Mouse (Mus musculus) stomach, postnatal 0 days (tissue): ENCODE data around the gene Paxx.

Experiments used
- CTCF ChIP-seq: IDR thresholded peaks from 2 replicates; pipeline ENCODE4 v1.5.1; 2016; ENCODE audit warnings: antibody characterized with exemption, low read depth, mild to moderate bottlenecking, moderate library complexity
- EP300 ChIP-seq: optimal IDR thresholded peaks from 2 replicates; pipeline ENCODE3; 2016; ENCODE audit warnings: antibody characterized with exemption

DNA sequence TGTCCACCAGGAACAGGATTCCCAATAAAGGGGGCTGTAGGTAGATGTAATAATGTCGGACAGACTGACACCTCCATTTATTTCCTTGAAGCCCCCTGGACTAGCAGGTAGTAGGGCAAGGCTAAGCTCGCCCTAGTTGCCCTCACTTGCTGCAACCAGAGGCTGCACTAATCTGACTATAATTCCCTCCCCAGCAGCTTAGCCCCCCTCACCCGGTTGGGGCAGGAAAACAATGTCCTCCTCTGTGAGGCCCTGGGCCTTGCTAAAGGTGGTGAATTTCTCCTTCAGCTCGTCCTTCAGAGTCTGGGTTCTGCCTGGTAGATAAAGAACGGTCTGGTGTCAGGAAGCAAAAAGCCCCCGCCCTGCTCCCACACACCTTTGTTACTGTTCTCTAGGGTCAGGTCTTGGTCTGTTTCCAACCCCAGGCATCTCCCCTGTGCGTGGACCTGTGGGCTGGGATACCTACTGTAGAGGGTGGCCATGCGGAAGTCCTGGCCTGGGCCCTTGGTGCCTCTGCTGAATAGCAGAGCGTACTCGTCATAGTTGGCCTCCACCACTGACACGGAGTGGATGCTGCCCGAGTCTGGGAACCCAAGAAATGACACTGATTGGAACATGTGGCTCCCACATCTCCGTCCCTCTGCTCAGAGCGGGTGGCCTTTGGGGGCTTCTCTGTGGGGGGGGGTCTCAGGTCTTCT, 6.9 kb upstream of the Paxx start:
- TF ChIP-seq CTCF (no peak), EP300 (no peak)
